Mouse (Mus musculus): ENCODE results near the gene Slc3a1.

Slc3a1 gene

GRCm38 (mm10) chr17:85028093-85028739 lies at the start of gene Slc3a1:
Gene Slc3a1 (plus strand): TSS chr17:85028376.
- DNase-seq = no peak

- no peak for DNase-seq
Observed at GRCm38 (mm10) chr17:84981721-84982120, 46.5 kb upstream of the Slc3a1 start.

GRCm38 (mm10) chr17:84982735-84983134 lies 45.4 kb upstream of the Slc3a1 start:
- DNase-seq = no peak

DNA sequence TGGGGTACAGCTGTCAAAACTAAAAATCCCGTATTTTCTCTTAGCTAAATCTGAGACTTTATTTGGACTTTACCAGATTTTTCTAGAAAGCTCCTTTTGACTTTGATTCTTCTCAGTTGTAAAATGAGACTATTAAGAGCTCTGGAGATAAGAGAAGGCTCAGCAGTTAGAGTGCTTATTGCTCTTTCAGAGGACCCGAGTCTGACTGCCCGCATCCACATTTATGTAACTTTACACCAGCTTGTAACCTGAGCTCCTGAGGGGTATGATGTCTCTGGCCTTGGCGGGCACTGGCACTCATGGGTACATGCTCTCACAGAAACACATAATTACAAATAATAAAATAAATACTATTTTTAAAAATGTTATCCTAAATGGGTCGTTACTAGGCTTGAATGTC lies 41.8 kb upstream of the Slc3a1 start:
- DNase-seq = no peak

GRCm38 (mm10) chr17:84987834-84988410 lies 40.3 kb upstream of the Slc3a1 start:
- no peak for DNase-seq

- DNase-seq = no peak
Observed at GRCm38 (mm10) chr17:84988514-84988913, 39.7 kb upstream of the Slc3a1 start.

- no peak for DNase-seq
Observed at GRCm38 (mm10) chr17:84995844-84996243, 32.3 kb upstream of the Slc3a1 start.

GRCm38 (mm10) chr17:84997639-84998038 lies 30.5 kb upstream of the Slc3a1 start:
- no peak for DNase-seq

DNA sequence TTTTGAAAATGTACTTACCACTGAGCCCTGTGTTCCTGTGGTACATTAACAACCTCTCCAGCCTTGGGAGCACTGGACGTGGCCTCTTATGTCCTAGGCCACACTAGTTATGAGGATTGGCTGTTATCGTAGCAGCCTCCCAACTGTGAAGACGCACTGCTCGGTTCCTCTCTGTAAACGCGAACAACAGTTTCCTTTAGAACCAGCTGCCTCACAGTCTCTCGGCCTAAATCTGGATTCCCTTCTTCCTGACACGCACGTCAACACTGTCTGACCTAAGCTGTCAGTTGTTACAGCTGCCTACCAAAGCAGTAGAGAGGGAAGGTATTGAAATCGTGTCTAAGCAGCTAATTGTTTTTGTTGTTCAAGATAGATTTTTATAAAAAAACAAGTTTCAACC lies 28.5 kb upstream of the Slc3a1 start:
- no peak for DNase-seq

DNA sequence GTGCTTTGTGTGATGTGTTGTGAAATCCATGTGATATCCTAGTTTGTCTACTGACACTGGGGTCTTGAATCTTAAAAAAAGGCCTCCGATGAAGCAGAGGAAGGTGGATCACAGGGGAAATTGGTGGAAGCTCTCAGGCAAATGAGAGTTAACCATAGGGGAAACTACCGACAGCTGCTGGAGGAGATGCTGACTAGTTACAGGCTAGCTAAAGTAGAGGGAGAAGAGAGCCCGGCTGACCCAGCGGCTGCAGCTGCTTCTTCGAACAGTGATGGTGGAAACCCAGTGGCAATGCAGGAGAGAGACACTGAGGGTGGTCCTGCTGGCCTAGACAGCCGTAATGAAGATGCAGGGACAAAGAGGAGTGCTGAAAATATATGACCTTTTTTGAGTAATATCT lies 14.7 kb upstream of the Slc3a1 start:
- DNase-seq = no peak

GRCm38 (mm10) chr17:85014632-85015031 lies 13.5 kb upstream of the Slc3a1 start:
- DNase-seq = no peak

GRCm38 (mm10) chr17:85018344-85018743 lies 9.8 kb upstream of the Slc3a1 start:
- DNase-seq = no peak

- DNase-seq = no peak
Observed at GRCm38 (mm10) chr17:85018794-85019193, 9.4 kb upstream of the Slc3a1 start.

DNA sequence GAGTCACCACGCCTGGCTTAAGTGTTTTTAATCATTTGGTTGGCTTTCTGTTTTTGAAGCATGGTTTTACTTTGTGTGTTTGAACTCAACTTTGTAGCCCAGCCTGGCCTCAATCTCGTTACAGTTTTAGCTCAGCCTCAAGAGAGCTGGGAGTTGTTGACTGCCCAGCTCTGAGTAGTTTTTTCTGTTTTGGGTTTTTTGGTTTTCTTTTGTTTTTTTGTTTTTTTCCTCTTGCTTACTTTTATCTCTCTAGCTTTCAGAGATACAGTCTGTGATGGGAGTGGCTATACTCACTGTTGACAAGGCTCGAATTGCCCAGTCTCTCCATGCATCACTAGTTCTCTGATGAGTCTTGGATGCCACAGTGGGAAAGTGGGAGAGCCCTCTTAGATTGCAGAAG lies 7.8 kb upstream of the Slc3a1 start:
- DNase-seq = no peak

DNA sequence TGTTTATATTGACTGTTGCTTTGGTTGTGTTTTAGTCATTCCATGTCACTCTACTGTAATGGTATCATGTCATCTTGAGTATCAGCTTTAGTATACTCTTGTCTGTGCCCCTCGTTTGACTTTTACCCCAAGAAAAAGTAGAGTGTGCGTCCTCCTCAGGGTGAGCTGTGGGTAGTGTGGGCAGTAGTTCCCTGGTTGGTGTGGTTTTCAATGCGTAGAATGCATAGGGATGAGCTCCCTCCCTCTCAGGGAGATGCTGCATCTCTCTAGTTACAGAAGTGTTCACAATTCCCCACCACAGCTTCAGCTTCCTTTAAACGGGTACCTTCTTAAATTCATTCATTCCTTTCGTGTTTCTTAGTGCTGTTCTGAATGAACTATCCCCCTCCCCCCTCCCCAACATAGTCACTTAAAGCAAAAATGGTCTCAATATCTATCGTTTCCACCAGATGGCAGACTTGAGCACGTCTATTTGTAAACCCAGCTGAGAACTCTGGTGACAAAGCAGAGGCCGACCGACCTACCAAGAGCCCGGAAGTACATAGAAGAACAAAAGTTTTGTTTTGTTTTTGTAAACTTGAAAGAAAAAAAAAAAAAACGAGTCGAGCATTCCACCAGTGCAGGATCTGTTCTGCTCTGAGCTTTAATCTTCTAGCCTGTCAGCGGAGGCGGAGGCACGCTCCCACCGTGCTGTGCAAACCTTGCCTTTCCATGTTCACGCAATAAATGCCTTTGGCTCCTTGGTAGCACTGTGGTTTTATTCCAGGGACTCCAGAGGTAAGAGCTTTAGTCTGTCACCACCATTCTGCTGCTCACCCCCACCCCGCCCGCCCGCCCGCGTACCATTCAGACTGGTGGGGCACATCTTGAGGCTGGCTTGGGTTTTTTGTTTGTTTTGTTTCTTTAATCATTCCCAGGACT lies 4.7 kb upstream of the Slc3a1 start:
- no peak for DNase-seq

DNA sequence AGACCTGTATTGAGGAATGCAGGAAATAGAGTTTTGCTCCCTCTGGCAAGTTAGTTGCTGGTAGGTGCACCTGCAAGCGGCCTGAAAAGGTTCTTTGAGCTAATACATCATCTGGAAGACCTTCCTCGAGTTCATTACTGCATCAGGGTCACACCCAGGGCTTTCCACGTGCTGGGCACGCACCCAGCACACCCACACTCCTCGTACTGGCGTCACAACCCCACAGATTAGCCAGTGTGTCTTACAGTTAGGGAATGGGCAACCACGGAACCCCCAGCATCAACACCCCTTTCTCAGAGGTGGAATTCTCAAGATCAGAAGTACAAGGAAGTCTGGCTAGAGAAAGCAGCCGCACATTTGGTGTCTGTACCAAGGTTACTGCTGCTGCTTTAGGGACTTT lies 3.9 kb upstream of the Slc3a1 start:
- DNase-seq = no peak

GRCm38 (mm10) chr17:85025151-85025550 lies 3.0 kb upstream of the Slc3a1 start:
- no peak for DNase-seq

- no peak for DNase-seq
Observed at GRCm38 (mm10) chr17:85026436-85026835, 1.7 kb upstream of the Slc3a1 start.

DNA sequence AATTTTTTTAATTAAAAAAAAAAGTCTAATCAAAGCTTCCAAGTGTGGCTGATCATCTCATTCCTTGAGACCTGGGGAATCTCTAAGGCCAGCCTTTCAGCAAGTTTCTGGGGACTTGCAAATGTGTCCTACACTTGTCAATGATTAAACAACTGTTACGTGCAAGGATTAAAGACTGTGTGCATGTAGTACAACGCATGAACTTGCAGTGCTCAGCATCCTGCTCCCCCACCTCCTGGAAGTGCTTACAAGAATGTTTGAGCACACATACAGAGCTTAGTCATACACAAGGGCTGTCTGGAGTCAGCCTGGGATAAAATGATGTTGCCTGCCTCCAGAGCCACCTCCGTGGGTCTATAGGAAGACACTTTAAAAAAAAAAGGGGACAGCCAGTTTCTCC lies 929 bp upstream of the Slc3a1 start:
- DNase-seq = no peak

- DNase-seq = no peak
Observed at GRCm38 (mm10) chr17:85028797-85029196, 621 bp downstream of the Slc3a1 start.

DNA sequence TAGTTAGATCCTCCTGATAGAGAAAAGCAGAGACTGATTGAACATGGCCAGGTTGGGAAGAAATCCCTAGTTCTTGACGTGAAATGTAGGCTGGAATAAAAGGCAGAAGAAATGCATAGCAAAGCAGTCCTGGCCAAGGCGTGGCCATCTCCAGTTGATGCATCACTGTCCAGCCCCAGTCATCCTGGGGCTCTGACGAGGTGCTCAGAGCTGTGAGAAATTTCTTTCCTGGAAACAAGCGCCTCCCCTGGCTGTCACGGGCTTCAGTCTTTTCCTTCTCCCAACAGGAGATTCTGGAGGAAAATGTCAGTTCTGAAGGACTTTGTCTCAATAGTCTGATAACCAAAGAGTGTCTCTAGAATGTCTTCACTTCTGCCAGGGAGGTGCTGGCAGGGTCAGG lies 2.5 kb downstream of the Slc3a1 start:
- no peak for DNase-seq

DNA sequence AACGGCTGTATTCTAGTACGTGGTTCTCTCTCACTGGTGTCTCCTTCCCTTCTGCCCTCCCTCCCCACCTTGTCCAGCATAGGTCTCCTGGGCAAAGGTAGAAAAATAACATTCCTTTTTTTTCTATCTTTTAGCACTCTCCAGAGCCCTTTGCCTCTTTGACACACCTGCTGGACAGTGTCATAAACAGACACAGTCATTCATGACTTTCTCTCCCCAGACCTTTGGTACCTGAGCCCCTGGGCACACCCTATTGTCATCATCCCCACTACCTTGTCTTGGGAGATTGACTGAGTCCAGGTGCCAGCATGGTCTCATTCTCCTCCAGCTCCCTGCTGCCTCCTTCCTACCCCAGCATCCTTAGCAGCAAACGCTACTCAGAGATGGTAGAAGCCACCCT lies 4.9 kb downstream of the Slc3a1 start:
- DNase-seq = no peak

DNA sequence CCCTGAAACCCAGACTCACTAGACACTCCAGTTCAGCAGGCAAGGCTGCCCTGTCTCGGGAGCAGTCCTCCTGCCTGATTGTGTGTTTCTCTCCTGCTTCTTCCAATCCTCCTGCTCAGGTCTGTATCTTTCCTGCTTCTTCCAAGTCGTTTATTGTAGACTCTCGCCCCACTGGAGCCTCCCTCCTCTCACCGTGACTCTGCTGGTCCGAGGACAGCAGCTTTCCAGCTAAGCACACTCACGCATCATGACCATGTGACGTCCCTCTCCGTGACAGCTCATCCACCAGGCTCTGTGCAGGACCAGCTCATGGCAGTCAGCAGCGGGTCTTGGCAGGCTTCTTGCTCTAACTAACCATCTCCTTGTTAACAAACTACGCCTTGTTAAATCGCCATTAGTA lies 5.9 kb downstream of the Slc3a1 start:
- DNase-seq = peak; percentile 32

GRCm38 (mm10) chr17:85037855-85038254 lies 9.7 kb downstream of the Slc3a1 start:
- DNase-seq = no peak

All from cerebellum, adult 11-12 months (tissue).